Mouse (Mus musculus): ENCODE results near the gene Dhrs3. TPM values are rescaled to one million over a fixed set of nuclear protein-coding genes. Genes with fewer than 3 reads are reported as not detected.

Dhrs3 gene
- polyA plus RNA-seq, 1 experiment from 2014 or later = 229 TPM

DNA sequence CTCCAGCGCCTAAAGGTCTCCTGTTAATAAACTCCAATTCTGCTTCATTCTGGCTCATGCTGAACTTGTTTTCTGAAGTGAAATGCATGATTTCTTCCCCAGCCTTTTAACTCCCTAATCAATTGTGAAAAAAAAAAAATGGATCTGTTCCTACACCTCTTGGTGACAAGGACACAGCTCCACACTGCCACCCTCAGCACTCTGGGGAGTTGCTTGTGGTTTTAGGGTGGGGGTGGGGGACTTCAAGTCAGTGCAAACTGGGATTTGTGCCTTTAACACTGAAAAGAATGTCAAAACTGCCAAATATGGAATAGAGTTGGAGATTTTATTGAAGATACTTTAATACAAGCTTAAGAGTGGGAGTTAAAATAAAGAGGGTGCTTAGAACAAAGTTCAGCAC is 13.1 kb upstream of the Dhrs3 start:
- H3K27me3 ChIP-seq (replicated peaks; ENCODE audit: insufficient read depth, low read length) = no peaks in the 10 kb centered on the region
- H3K9ac ChIP-seq (replicated peaks; ENCODE audit: low read depth) = no peak overlapping the region
- no peak overlapping the region for H3K4me2 ChIP-seq (replicated peaks; ENCODE audit: low read depth, low read length)
- DNase-seq (ENCODE audit: low spot score) (no peak), ATAC-seq (no peak)
- no peaks in the 10 kb centered on the region for H3K4me1 ChIP-seq (ENCODE audit: insufficient read depth, low read depth, low read length)
- no peak for TF ChIP-seq EP300 (IDR thresholded peaks at IDR 0.05)
- TF ChIP-seq CTCF (IDR thresholded peaks at IDR 0.05) = 0 out of 2 replicates have a peak, but pooled peaks have one; percentile 11
- no peaks in the 10 kb centered on the region for H3K36me3 ChIP-seq (ENCODE audit: insufficient read depth, low read length)
- H3K9me3 ChIP-seq (ENCODE audit: low read length) = no peaks in the 10 kb centered on the region
- 45% methylated on average over 1 of the region's 1 CpGs for WGBS
- no peak overlapping the region for H3K4me3 ChIP-seq (ENCODE audit: low read depth, low read length)
- H3K27ac ChIP-seq (ENCODE audit: low read length) = no peak overlapping the region

DNA sequence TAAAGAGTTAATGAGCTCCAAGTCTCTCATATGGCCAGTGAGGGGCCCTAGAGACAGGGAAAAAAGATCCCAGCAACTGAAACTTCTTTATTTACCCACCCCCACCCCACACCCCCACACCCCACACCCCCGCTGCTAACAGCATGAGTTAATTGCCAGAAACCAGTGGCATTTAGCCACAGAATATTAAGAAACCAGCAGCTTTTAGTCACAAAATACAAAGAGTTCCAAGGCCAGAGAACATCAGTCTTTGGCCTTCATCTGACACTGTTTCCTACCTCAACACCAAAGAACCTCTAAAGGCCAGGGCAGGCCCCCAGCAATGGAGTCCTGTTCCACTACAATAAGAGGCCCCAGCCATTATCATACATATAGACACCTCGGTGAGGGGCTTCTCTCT is 11.3 kb upstream of the Dhrs3 start:
- DNase-seq (ENCODE audit: low spot score) = no peak
- no peak for ATAC-seq
- H3K4me1 ChIP-seq (ENCODE audit: insufficient read depth, low read depth, low read length) = no peaks in the 10 kb centered on the region
- no peak overlapping the region for H3K27ac ChIP-seq (ENCODE audit: low read length)
- H3K9me3 ChIP-seq (ENCODE audit: low read length) = no peaks in the 10 kb centered on the region
- no peak overlapping the region for H3K4me2 ChIP-seq (replicated peaks; ENCODE audit: low read depth, low read length)
- WGBS = 76% methylated on average over 2 of the region's 2 CpGs
- H3K4me3 ChIP-seq (ENCODE audit: low read depth, low read length) = no peak overlapping the region
- H3K27me3 ChIP-seq (replicated peaks; ENCODE audit: insufficient read depth, low read length) = no peaks in the 10 kb centered on the region
- H3K9ac ChIP-seq (replicated peaks; ENCODE audit: low read depth) = no peak overlapping the region
- no peak for TF ChIP-seq EP300 (IDR thresholded peaks at IDR 0.05)
- TF ChIP-seq CTCF (IDR thresholded peaks at IDR 0.05) = no peak
- H3K36me3 ChIP-seq (ENCODE audit: insufficient read depth, low read length) = no peaks in the 10 kb centered on the region

- DNase-seq (ENCODE audit: low spot score) (no peak), ATAC-seq (0 out of 2 replicates have a peak, but pooled peaks have one; percentile 28)
- Histone ChIP-seq H3K36me3 (ENCODE audit: insufficient read depth, low read length) (no peaks in the 10 kb centered on the region), H3K4me1 (ENCODE audit: insufficient read depth, low read depth, low read length) (no peaks in the 10 kb centered on the region), H3K27me3 (replicated peaks; ENCODE audit: insufficient read depth, low read length) (no peaks in the 10 kb centered on the region), H3K27ac (ENCODE audit: low read length) (no peak overlapping the region), H3K9me3 (ENCODE audit: low read length) (no peaks in the 10 kb centered on the region), H3K9ac (replicated peaks; ENCODE audit: low read depth) (no peak overlapping the region), H3K4me2 (replicated peaks; ENCODE audit: low read depth, low read length) (no peak overlapping the region), H3K4me3 (ENCODE audit: low read depth, low read length) (no peak overlapping the region)
- 51% methylated on average over 8 of the region's 8 CpGs for WGBS
- TF ChIP-seq EP300 (IDR thresholded peaks at IDR 0.05) = no peak
- no peak for TF ChIP-seq CTCF (IDR thresholded peaks at IDR 0.05)
Measured at GRCm38 (mm10) chr4:144882881-144883331, 9.7 kb upstream of the Dhrs3 start.

GRCm38 (mm10) chr4:144886460-144886859 is 6.2 kb upstream of the Dhrs3 start:
- DNase-seq (ENCODE audit: low spot score) (no peak), ATAC-seq (no peak)

GRCm38 (mm10) chr4:144888750-144889149 is 3.9 kb upstream of the Dhrs3 start:
- no peak overlapping the region for H3K27ac ChIP-seq (ENCODE audit: low read length)
- ATAC-seq (no peak), DNase-seq (ENCODE audit: low spot score) (no peak)
- H3K9me3 ChIP-seq (ENCODE audit: low read length) = no peaks in the 10 kb centered on the region
- WGBS = 73% methylated on average over 4 of the region's 4 CpGs
- peaks cover 12% of the 10 kb centered on the region; the same call in 1 of the 2 replicates for H3K4me1 ChIP-seq (ENCODE audit: insufficient read depth, low read depth, low read length)
- no peaks in the 10 kb centered on the region for H3K27me3 ChIP-seq (replicated peaks; ENCODE audit: insufficient read depth, low read length)
- no peak overlapping the region for H3K9ac ChIP-seq (replicated peaks; ENCODE audit: low read depth)
- no peak for TF ChIP-seq CTCF (IDR thresholded peaks at IDR 0.05)
- no peak for TF ChIP-seq EP300 (IDR thresholded peaks at IDR 0.05)
- no peaks in the 10 kb centered on the region for H3K36me3 ChIP-seq (ENCODE audit: insufficient read depth, low read length)
- H3K4me2 ChIP-seq (replicated peaks; ENCODE audit: low read depth, low read length) = no peak overlapping the region
- H3K4me3 ChIP-seq (ENCODE audit: low read depth, low read length) = no peak overlapping the region

More at GRCm38 (mm10) chr4:144886460-144886859, 6.2 kb upstream of the Dhrs3 start:
- no peak overlapping the region for H3K27ac ChIP-seq (ENCODE audit: low read length)
- no peaks in the 10 kb centered on the region for H3K27me3 ChIP-seq (replicated peaks; ENCODE audit: insufficient read depth, low read length)
- no peaks in the 10 kb centered on the region for H3K9me3 ChIP-seq (ENCODE audit: low read length)
- H3K4me2 ChIP-seq (replicated peaks; ENCODE audit: low read depth, low read length) = no peak overlapping the region
- no peak overlapping the region for H3K9ac ChIP-seq (replicated peaks; ENCODE audit: low read depth)
- H3K36me3 ChIP-seq (ENCODE audit: insufficient read depth, low read length) = no peaks in the 10 kb centered on the region
- H3K4me3 ChIP-seq (ENCODE audit: low read depth, low read length) = no peak overlapping the region
- no peak for TF ChIP-seq CTCF (IDR thresholded peaks at IDR 0.05)
- TF ChIP-seq EP300 (IDR thresholded peaks at IDR 0.05) = no peak
- 42% methylated on average over 6 of the region's 6 CpGs for WGBS
- peaks cover 8% of the 10 kb centered on the region; the same call in 1 of the 2 replicates for H3K4me1 ChIP-seq (ENCODE audit: insufficient read depth, low read depth, low read length)

GRCm38 (mm10) chr4:144889505-144890301 is 2.9 kb upstream of the Dhrs3 start:
- Histone ChIP-seq H3K4me1 (ENCODE audit: insufficient read depth, low read depth, low read length) (peaks cover 12% of the 10 kb centered on the region; the same call in 1 of the 2 replicates), H3K4me3 (ENCODE audit: low read depth, low read length) (no peak overlapping the region), H3K36me3 (ENCODE audit: insufficient read depth, low read length) (no peaks in the 10 kb centered on the region), H3K27ac (ENCODE audit: low read length) (no peak overlapping the region), H3K4me2 (replicated peaks; ENCODE audit: low read depth, low read length) (no peak overlapping the region), H3K9me3 (ENCODE audit: low read length) (no peaks in the 10 kb centered on the region), H3K27me3 (replicated peaks; ENCODE audit: insufficient read depth, low read length) (no peaks in the 10 kb centered on the region), H3K9ac (replicated peaks; ENCODE audit: low read depth) (no peak overlapping the region)
- ATAC-seq (no peak), DNase-seq (ENCODE audit: low spot score) (no peak)
- 81% methylated on average over 9 of the region's 9 CpGs for WGBS
- TF ChIP-seq CTCF (IDR thresholded peaks at IDR 0.05) (no peak), EP300 (IDR thresholded peaks at IDR 0.05) (no peak)
